Mouse (Mus musculus): ENCODE data around the gene 4931422A03Rik. TPM values are rescaled to one million over a fixed set of nuclear protein-coding genes. Genes with fewer than 3 reads are reported as not detected.

The 4931422A03Rik gene
- total RNA-seq, 1 experiment from 2014 or later, result not detected

DNA sequence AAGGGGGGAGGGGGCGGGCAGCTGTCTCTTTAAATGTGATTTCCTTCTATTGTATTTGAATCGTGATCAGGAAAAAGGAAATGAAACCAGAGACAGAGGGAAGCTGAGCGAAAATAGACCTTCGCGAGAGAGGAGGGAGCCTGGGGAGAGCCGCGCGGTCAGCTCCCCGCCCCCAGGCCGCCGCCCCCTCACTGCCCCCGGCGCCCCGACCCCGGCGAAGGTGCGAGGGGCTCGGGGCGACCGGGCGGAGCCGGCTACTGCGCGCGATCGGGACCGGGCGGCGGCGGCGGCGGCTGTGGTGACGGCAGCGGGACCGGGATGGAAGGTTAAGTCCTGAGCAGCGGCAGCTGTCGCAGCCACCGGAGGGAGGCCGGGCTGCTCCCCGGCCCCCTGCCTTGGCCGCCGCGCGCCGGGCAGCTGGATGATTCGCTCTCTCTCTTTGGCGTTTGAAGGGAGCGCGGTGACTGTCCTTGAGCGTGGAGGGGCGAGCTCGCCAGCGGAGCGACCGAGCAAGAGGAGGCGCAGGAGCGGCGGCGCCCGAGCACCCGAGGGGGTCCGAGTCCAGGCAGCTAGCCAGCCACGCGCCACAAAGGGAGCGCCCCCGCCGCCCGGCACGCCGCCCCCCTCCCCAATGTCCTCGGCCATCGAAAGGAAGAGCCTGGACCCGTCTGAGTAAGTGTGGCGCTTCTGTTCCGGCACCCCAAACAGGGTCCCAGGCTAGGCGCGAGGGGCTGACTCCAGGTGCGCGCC is 57.9 kb downstream of the 4931422A03Rik start:
- peak; percentile 81 for DNase-seq

DNA sequence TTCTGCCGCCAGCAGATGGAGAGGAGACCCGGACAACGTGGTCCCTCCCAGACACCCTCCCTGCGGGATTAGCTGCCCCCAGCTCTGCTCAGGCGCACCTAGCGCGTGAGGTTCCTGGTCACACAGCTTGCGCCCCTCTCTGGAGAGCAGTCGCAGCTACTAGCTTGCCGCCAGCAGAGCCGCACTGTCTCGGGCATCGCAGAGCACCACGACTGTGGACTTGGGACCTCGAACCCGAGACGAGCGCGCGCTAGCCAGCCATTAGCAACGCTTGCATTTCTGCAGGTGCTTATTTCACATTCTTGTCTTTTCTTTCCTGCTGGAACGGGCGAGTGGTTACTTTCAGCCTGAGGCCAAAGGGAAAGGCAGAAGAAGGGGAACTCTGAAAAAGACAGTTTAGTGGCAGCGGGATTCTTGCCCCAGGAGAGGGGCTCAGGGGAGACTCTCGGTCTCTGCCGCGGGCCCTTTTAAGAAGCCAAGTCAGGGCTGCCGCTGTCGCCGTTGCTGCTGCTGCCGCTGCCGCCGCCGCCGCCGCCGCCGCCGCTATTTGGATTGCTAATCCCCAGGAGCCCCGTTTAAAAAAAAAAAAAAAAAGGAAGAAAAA is 58.6 kb downstream of the 4931422A03Rik start:
- peak; percentile 79 for DNase-seq

GRCm38 (mm10) chr2:103968919-103969436 is 59.2 kb downstream of the 4931422A03Rik start:
- no peak for DNase-seq

- no peak for DNase-seq
Observed at GRCm38 (mm10) chr2:103968186-103968585, 60.0 kb downstream of the 4931422A03Rik start.

DNA sequence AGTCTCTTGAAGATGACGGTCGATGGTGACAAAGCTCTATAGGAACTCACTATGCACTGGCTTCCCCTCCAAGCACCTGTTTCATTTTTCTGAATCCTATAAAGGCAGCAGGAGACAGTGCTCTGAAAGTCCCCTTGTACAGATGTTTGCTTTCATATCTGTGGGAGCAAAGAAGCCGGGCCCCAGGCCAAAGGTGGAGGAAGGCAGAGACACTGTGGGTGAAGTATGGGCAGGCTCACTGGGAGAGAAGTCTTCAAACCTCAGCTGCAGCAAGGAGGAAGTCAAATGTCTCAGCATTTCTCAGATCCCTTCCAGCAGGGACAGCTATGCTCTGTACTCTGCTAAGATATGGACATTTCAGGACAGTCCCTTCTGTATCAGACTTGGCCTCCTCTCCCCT is 62.8 kb downstream of the 4931422A03Rik start:
- no peak for DNase-seq

- no peak for DNase-seq
Observed at GRCm38 (mm10) chr2:103962349-103962748, 65.8 kb downstream of the 4931422A03Rik start.

- DNase-seq, result no peak
Observed at GRCm38 (mm10) chr2:103959574-103959973, 68.6 kb downstream of the 4931422A03Rik start.

DNA sequence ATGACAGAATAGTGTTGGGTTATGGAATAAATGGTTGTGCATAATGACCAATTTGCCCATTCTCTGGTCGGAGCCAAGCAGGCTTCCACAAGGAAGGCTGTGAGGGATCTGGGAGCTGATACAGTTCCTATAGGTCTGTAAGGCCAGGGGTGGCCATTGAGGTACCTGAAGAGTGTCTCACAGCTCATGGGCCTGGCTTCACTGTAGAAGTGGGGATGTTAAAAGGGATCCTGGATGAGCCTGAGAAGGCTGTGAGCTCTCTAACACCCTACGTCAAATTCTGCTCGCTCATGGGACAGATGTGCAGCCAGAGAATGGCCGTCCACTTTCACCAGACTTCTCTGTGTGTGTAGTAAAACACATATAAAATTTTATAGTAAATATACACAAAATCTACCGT is 69.1 kb downstream of the 4931422A03Rik start:
- no peak for DNase-seq

DNA sequence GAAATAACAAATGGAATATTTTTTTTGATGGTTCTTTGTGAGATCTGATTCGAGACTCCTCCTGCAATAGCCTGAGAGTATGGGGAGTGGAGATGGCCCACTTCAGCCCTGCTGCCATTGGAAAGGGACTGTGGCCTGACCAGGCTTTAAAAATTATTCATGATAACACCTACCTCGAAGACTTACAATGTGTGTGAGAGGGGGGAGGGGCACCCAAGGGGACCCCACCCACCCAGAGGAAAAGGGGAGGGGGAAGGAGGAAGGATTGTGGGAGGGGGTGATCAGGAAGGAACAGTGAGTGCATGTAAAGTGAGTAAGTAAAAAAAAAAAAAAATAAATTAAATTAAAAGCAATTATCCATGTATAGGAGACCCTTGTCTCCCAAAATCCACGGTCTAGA is 69.5 kb downstream of the 4931422A03Rik start:
- no peak for DNase-seq

DNA sequence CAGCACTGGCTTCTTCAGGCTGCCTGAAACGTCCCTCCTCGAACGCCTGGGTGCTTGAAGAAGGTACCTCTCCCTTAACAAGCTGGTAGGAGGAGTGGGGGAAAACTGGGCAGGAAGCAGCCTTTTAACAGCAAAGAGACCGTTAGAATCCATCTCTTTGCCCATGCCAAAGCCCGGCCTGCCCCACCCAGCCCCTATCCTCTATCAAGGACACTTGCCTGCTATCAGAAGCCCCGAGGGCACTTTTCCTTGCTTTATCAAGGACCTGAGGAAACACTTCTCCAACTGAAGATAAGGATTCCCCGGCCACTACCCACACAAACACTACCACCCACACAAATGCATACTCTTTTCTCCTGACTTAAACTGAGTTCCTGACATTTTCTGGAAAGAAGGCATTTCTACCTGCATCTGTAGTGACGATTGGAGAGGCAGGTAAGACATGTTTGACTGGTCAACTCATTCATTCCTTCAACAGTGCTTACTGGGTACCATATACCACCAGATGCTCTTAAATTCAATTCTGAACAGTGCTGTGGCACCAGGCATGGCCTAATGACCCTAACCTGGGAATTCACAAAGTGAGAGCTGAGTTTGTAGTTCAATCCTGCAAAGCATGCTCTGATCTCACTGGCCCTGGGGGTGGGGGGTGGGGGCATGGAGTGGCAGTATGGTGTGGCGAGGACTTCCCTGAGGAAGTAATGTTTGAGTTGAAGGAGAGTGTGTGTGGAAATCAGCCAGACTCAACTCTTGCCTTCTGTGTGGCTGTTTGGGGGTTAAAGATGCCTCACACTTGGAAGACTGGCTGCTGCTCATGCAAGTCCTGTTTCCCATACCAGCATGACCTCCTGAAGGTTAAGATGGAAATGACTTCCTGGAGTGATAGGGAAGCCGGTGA is 70.3 kb downstream of the 4931422A03Rik start, which contains the start of gene Lmo2:
Gene Lmo2, plus strand, starts transcription at position 338 of the 898 bp plus-strand sequence.
- DNase-seq, result no peak

DNA sequence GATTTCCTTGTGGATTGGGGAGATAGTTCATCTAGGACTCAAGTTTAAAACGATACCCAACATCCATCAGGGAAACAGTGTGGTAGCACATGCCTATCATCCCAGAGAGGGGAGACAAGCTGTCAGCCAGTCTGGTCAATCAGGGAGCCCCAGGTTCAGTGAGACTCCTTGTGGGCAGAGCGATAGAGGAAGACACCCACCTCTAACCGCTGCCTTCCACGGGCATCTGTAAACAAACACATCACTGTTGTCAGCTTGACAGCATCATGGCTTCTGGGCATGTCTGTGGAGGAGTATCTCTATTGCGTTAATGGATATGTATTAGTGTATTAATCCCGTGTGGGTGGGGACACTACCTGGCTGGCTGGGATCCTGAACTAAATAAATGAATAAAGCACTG is 71.3 kb downstream of the 4931422A03Rik start:
- no peak for DNase-seq

GRCm38 (mm10) chr2:103955714-103956113 is 72.4 kb downstream of the 4931422A03Rik start:
- no peak for DNase-seq

DNA sequence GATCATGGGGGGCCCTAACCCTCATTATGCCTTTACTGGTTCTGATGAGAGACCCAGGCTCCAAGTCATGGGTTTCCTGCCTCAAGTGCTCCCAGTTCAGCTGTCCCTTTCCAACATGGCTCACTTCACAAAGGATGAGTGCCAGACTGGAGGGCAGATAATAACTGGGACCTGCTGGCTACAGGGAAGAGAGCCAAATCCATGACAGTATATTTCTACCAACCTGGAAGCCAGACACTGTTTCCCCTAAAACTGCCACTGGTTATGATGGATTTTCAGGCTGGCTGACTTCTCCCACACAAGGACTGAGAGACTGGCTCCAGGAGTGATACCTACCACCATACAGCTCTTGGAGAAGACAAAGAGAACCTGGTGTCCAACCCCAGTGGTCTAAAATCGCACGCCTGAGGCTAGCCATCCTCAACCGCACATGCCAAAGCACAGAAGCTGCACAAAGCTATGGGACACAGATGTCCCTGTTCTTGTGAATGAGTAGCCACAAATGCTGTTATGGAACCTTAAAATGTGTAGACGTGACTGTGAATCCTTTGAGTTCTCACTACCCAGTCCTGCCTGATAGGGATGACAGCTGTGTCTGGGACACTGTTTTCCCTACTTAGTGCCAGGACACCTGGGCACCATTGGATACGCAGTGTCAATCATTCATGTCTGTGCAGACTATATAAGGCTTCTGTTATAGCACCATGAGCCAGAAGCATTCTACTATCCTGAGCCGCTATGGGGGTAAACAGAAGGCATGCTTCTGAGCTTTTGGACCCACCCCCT is 74.9 kb downstream of the 4931422A03Rik start:
- DNase-seq, result no peak

- DNase-seq, result no peak
Observed at GRCm38 (mm10) chr2:103947982-103948655, 80.0 kb downstream of the 4931422A03Rik start.

DNA sequence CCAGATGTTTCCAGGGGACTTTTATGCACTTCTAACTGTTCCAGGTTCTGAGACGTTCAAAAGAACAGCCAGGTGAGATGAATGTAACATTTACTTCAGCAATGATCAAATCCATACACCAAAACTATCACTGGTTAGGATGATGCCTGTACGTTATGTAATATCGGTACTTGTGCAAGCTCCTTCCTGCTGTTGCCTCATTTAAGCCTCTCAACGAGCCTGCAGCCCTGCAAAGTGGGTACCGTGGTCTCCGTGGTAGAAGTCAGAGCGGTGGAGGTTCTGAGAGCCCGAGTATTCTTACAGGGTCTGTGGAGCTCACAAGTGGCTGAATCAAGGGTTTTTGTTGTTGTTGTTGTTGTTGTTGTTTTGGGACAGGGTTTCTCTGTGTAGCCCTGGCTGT is 81.3 kb downstream of the 4931422A03Rik start:
- no peak for DNase-seq

- no peak for DNase-seq
Observed at GRCm38 (mm10) chr2:103945571-103946092, 82.5 kb downstream of the 4931422A03Rik start.

DNA sequence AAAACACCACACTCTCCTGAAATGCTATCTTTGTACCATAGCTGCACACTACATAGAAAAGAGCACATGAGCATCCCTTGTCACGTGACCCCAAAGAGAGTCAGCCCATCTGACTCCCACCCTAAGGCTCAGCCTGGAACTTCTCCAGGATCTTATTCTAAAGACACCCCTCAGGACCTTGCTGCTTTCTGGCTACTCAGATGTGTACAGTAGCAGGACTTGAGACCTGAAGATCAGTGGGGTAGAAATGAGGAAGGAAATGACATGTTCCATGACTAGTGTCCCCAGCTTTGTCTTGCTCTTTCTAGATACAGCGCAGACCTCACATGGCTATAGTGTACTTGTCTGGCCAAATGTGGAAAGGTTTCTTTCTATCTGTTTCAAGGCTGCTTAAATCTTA is 83.3 kb downstream of the 4931422A03Rik start:
- DNase-seq, result no peak

DNA sequence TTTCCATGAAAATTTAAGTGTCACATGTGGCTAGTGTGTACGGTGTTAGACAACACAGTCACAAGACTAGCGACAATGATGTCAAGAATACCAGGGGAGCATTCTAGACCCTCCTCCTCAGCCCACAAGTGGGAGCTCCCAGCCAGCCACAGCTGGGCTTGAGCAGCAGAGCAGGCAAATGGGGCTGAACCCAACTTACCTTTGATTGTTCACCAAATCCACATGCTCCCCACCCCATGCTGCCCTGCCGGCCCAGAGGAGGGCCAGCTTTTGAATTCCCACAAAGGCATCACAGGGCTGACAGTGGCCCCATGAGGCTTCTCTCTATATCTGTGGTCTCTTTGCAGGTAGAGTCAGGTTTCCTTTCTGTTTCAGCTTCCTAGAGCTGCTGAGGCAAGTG is 87.1 kb downstream of the 4931422A03Rik start:
- no peak for DNase-seq

DNA sequence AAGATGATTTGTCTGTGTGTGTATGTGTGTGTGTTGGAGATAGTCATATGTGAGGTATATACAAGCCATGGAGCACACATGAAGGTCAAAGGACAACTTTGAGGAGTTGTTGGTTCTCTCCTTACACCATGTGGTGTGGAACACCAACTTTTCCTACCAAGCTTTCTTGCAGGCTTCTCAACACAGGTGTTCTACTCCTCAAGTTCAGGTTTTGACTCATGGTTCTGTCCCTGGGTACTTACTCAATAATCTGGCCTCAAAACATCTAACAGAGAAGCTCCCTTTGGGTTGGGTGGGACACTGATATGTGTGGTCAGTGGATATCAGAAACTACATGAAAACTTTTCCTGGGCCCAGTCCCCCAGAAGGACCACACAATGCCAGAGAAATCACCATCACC is 89.2 kb downstream of the 4931422A03Rik start:
- no peak for DNase-seq

- DNase-seq, result no peak
Observed at GRCm38 (mm10) chr2:103938573-103938972, 89.6 kb downstream of the 4931422A03Rik start.

DNA sequence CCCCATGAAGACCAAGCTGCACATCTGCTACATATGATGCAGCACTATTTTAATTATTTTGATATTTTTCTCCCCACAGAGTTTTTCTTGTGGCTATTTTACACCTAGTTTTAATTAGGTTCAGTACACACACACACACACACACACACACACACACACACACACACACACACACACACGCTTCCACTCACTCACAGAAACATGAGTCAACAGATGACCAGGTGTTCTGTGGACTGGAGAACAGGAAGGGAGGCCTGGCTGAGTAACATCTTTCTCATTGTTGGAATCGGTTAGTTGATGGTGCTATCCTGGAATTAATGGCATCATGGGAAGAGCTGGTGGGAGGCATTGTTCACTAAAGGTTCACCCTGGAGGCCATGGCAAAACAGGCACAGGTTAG is 90.5 kb downstream of the 4931422A03Rik start:
- DNase-seq, result no peak

Data from adrenal gland, postnatal 14 days (tissue).